Mouse (Mus musculus): ENCODE measurements at regions not wholly inside any gene's neighbourhood (a gene's known extent, or its start where the extent isn't known, plus 50 kb on each side); places are given as distances from the start of the nearest gene placed in this dataset.
"Not testable (repeated sequence)": the region's sequence is repeated elsewhere in the genome, so short reads cannot be mapped to it uniquely, and the experiment has no call there.

GRCm38 (mm10) chr10:86636953-86637376 is 68.3 kb downstream of the Hsp90b1 start:
- ATAC-seq (replicated peaks; ENCODE audit: low read depth, poor library complexity, severe bottlenecking), result peak; percentile 100

GRCm38 (mm10) chr10:86636515-86636914 is 68.8 kb downstream of the Hsp90b1 start:
- ATAC-seq (replicated peaks; ENCODE audit: low read depth, poor library complexity, severe bottlenecking), result peak; percentile 20; the same call in 1 of the 2 replicates

GRCm38 (mm10) chr10:86626734-86627133 is 78.6 kb downstream of the Hsp90b1 start:
- not testable (repeated sequence) for ATAC-seq (replicated peaks; ENCODE audit: low read depth, poor library complexity, severe bottlenecking)

GRCm38 (mm10) chr10:86617958-86618664 is 87.2 kb downstream of the Hsp90b1 start:
- ATAC-seq (replicated peaks; ENCODE audit: low read depth, poor library complexity, severe bottlenecking), result not testable (repeated sequence)

GRCm38 (mm10) chr10:86612341-86612740 is 93.0 kb downstream of the Hsp90b1 start:
- ATAC-seq (replicated peaks; ENCODE audit: low read depth, poor library complexity, severe bottlenecking), result not testable (repeated sequence)

- not testable (repeated sequence) for ATAC-seq (replicated peaks; ENCODE audit: low read depth, poor library complexity, severe bottlenecking)
These were observed 95.3 kb downstream of the Hsp90b1 start for GRCm38 (mm10) chr10:86610027-86610426.

- ATAC-seq (replicated peaks; ENCODE audit: low read depth, poor library complexity, severe bottlenecking), result not testable (repeated sequence)
These were observed 102.1 kb upstream of the Syn3 start for GRCm38 (mm10) chr10:86600843-86601242.

- ATAC-seq (replicated peaks; ENCODE audit: low read depth, poor library complexity, severe bottlenecking), result not testable (repeated sequence)
These were observed 101.3 kb upstream of the Syn3 start for GRCm38 (mm10) chr10:86599991-86600390.

GRCm38 (mm10) chr10:86590211-86590610 is 91.5 kb upstream of the Syn3 start:
- not testable (repeated sequence) for ATAC-seq (replicated peaks; ENCODE audit: low read depth, poor library complexity, severe bottlenecking)

- not testable (repeated sequence) for ATAC-seq (replicated peaks; ENCODE audit: low read depth, poor library complexity, severe bottlenecking)
These were observed 68.2 kb upstream of the Syn3 start for GRCm38 (mm10) chr10:86566875-86567274.

- 0 out of 2 replicates have a peak, but pooled peaks have one; percentile 29 for ATAC-seq (replicated peaks; ENCODE audit: low read depth, poor library complexity, severe bottlenecking)
These were observed 57.1 kb upstream of the Syn3 start for GRCm38 (mm10) chr10:86555843-86556242.
